ENCODE assay signal across 25 mouse cellular contexts in the genomic region with DNA sequence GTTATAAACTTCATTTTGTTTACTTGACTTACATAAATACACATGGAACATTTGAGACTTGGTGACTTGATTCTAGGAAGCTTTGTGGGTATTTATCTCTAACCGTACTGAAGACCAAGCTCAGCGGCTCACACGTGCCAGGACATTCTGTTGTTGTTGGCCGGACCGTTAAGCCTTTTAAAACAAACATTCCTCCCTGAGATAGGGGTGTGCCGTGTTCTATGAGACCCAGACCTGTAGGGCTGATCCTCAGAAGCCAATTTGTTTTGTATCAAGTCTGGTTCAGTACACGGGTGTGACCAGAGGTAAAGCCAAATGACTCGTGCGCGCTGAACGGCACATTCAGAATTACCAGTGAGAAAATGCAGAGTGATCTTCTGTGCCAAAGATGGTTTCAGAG.
A peak's percentile ranks its signal among the peaks of the same experiment; 100 is the strongest.
DNase-seq lines count a peak whose midpoint lies in the region; ATAC-seq lines count a peak whose summit lies in the region.
"Had no signal": no experiment of that assay in that cellular context is flagged by ENCODE, and none has a peak within 500 bp of the region (broad histone marks: within the 10 kb centered on the region; RNA-seq: fewer than 3 reads in every experiment).

No protein-coding gene starts in this region.

- WGBS in kidney, embryonic 16.5 days, result 29% methylated on average over 11 of the region's 11 CpGs
- WGBS in forebrain, embryonic 15.5 days, result 64% methylated on average over 11 of the region's 11 CpGs

- peaks cover 7% of the 10 kb centered on the region; the same call in 1 of the 2 replicates for H3K4me1 ChIP-seq in kidney, embryonic 16.5 days (ENCODE audit: insufficient read depth, low read length)
- no peaks in the 10 kb centered on the region for H3K4me1 ChIP-seq in forebrain, embryonic 15.5 days
- H3K4me1 ChIP-seq: forebrain, embryonic 12.5 days had no signal

- DNase-seq in heart, adult 18-20 months, result peak; percentile 66 to 74
- DNase-seq in heart, adult 8-10 months (ENCODE audit: low spot score), result no peak
- no peak for DNase-seq in kidney, postnatal 14 days
- peak; percentile 42 to 52 for DNase-seq in heart, postnatal 10 days
- DNase-seq in heart, postnatal 36 days, result peak; percentile 31 to 40
- DNase-seq: adrenal gland, postnatal 25 days; cerebellum, adult 11-12 months; cerebellum, adult 9-11 months; embryo, embryonic 11 days; gastrocnemius, postnatal 36 days; kidney, adult 9 months; kidney, postnatal 4 days; midbrain, embryonic 14.5 days; right cerebral cortex, postnatal 14 days; thymus, postnatal 14 days had no signal

- intact Hi-C loops in heart, postnatal 10 days (cut with DNase I), result no loop called here
- intact Hi-C loops in heart, postnatal 36 days (cut with DNase I), result no loop called here

- H3K9ac ChIP-seq in kidney, embryonic 16.5 days (replicated peaks; ENCODE audit: low read length), result no peak overlapping the region
- H3K9ac ChIP-seq in forebrain, embryonic 15.5 days (replicated peaks), result no peak overlapping the region
- H3K9ac ChIP-seq: embryonic facial prominence, embryonic 13.5 days; forebrain, embryonic 12.5 days; hindbrain, embryonic 13.5 days; limb, embryonic 13.5 days had no signal

- H3K4me3 ChIP-seq in kidney, embryonic 16.5 days (ENCODE audit: low read length), result no peak overlapping the region
- no peak overlapping the region for H3K4me3 ChIP-seq in forebrain, embryonic 15.5 days
- H3K4me3 ChIP-seq: embryonic facial prominence, embryonic 13.5 days; erythroblast, embryonic 14.5 days; forebrain, embryonic 12.5 days; hindbrain, embryonic 13.5 days; limb, embryonic 13.5 days had no signal

- H3K27me3 ChIP-seq in kidney, embryonic 16.5 days (ENCODE audit: insufficient read depth, low read length), result no peaks in the 10 kb centered on the region
- no peaks in the 10 kb centered on the region for H3K27me3 ChIP-seq in forebrain, embryonic 15.5 days
- H3K27me3 ChIP-seq: embryonic facial prominence, embryonic 13.5 days; forebrain, embryonic 12.5 days; hindbrain, embryonic 13.5 days; limb, embryonic 13.5 days had no signal

- H3K9me3 ChIP-seq in kidney, embryonic 16.5 days (ENCODE audit: low read length), result no peaks in the 10 kb centered on the region
- H3K9me3 ChIP-seq in forebrain, embryonic 15.5 days, result no peaks in the 10 kb centered on the region
- H3K9me3 ChIP-seq: embryonic facial prominence, embryonic 13.5 days; forebrain, embryonic 12.5 days; hindbrain, embryonic 13.5 days; limb, embryonic 13.5 days had no signal

- no peak overlapping the region for H3K27ac ChIP-seq in kidney, embryonic 16.5 days (ENCODE audit: low read length)
- no peak overlapping the region for H3K27ac ChIP-seq in forebrain, embryonic 15.5 days (replicated peaks)
- H3K27ac ChIP-seq: embryonic facial prominence, embryonic 13.5 days; forebrain, embryonic 12.5 days; hindbrain, embryonic 13.5 days; limb, embryonic 13.5 days had no signal

- H3K36me3 ChIP-seq in kidney, embryonic 16.5 days (ENCODE audit: insufficient read depth, low read length), result peaks cover 9% of the 10 kb centered on the region; the same call in 1 of the 2 replicates
- no peaks in the 10 kb centered on the region for H3K36me3 ChIP-seq in forebrain, embryonic 15.5 days
- H3K36me3 ChIP-seq: forebrain, embryonic 12.5 days had no signal

- H3K4me2 ChIP-seq in kidney, embryonic 16.5 days (replicated peaks; ENCODE audit: low read depth, low read length), result peak overlapping the region; percentile 20; the same call in 1 of the 2 replicates
- no peak overlapping the region for H3K4me2 ChIP-seq in forebrain, embryonic 15.5 days (replicated peaks)
- H3K4me2 ChIP-seq: embryonic facial prominence, embryonic 13.5 days; forebrain, embryonic 12.5 days; hindbrain, embryonic 13.5 days; limb, embryonic 13.5 days; liver, embryonic 11.5 days had no signal

- no peak for ATAC-seq in kidney, embryonic 16.5 days (ENCODE audit: low FRiP score, low TSS enrichment)
- no peak for ATAC-seq in forebrain, embryonic 15.5 days (replicated peaks)
- ATAC-seq: CD4-positive, CD25-positive, alpha-beta regulatory T cell, adult 4 months; intestine, postnatal 0 days had no signal

Comparison
In these comparisons a context has a peak if more than half of its experiments do, and no peak if none do; other contexts are left out.
1. DNase-seq: peak in heart, adult 18-20 months (2 of 2), heart, postnatal 10 days (2 of 2) and heart, postnatal 36 days (2 of 2); none in heart, adult 8-10 months (single experiment) and kidney, postnatal 14 days (single experiment).